Mouse (Mus musculus): ENCODE results near the gene Proser1.

The Proser1 gene

DNA sequence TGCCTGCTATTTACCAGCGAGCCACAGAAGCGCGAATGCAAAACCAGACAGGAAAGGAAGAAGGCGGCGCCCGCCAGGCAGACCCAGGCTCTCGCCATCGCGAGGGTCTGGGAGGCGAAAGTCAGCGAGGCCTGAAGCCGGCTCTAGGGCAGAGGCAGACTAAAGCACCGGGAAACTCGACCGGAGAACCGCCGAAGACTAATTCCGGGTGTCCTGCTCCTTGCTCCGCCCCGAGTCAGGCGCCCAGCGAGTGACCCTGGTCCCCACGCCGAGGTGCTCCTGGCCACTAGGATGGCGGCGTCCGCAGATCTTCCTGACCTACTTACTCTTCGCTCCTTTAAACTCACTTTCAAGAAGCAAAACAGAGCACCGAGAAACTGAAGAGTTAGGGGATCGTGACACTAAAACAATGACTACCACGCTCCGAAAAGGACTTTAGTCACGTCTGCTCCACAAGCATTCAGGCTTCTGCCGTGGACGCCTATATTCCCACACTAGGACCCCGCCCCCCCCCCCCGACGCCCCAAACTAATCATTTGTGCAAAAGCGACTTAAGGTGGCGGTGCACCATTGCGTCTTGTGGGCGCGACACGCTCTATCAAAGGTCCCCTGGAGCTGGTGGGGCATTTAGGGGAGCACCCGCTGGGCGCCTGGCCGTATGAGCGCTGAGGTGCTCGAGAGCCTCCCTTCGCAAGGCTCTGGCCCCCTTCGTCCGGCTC lies at the start of gene Proser1, which contains the start of gene Nhlrc3:
Proser1 (plus strand) TSS at position 621 of the 719 bp plus-strand sequence.
Nhlrc3 (minus strand) TSS at position 287 of the 719 bp plus-strand sequence.
- peak; percentile 88 for DNase-seq (ENCODE audit: low read depth, low spot score)

DNA sequence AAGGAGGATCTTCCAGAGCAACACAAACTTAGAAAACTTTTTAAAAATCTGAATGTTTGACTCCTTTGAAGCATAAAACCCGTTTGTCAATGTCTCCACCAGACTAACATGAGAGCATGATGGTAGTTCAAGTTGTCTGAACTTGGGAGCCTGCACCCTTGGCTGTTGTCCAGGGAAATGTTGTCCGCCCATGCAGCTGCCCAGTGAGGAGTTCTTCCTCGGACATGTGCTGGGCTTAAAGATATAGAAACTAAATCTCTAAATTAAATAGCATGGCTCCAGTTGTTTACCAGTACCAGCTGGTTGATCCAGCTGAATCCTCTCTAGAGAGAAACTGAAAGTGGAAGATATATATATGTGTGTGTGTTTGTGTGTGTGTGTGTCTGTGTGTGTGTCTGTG lies 49.5 kb upstream of the Proser1 start:
- DNase-seq (ENCODE audit: low read depth, low spot score): no peak

DNA sequence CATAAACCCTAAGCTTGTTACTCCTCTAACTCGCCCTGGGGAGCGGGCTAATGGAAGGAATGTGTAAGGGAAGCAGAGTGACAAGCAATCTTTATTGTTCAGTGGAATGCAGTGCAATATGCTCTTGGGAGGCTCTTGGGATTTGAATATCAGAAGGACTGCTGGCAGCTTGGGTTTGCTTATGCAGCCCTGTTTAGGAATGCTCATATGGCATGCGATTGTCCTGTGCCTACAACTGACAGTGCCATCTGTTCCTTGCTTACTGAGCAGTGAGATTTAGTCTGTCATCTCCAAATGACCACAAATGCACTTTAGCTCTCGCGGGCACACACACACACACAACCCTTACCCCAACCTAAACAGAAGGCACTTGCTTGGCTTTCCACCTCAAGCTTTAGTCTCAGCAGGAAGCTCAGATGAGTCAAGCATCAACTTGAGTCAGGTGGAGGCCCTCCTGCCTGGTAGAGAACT lies 47.4 kb upstream of the Proser1 start:
- peak; percentile 17 for DNase-seq (ENCODE audit: low read depth, low spot score)

DNA sequence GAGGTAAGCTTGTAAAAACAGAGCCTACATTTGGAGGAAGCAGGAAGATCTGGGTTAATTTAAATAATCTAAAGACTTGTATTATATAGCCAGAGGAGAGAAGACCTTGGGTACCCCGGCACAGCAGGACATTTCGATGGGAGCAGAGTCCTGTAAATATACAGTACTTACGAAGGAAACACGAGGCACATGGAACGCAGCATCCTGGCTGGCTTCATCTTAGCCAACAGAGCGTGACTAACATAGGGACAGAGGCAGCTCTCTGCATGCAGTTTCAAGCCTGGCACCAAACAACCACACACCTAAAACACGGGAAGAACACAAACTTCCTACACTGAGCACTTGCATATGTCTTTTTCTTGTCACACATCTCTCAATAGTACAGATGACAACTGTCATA lies 45.8 kb upstream of the Proser1 start:
- DNase-seq (ENCODE audit: low read depth, low spot score): no peak

DNA sequence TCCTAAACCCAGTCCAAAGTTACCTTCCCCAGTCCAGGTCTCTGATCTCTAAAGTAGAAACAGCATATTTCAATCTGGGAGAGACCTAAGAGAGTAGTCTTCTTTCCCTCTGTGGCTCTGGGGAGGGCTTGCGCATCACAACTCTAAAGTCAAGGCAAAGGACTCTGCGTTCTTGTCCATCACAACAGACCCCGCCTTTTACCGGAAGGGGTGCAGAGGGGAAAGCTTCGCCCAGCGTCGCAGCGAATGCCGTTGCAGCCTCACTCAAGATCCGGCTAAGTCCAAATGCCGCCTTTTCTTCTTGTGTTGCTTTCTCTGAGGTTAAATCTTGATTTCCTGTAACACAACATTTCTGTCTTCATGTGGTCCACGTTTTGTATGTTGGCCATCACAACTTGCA lies 41.8 kb upstream of the Proser1 start:
- no peak for DNase-seq (ENCODE audit: low read depth, low spot score)

DNA sequence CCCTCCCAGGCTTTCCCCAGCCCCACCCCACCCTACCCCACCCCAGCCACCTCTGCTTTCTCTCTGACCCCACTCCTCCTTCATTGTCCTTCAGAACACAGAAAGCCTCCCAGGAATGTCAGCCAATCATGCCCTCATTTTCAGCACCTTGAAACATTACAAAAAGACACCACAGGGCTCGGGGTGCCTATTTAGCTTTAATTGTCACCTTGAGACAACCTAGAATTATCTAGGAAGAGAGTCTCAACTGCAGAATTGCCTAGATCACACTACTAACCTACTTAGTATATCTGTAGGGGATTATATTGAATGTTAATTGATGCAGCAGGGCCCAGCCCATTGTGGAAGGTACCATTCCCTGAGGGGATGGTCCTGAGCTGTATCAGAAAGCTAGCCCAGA lies 40.8 kb upstream of the Proser1 start:
- DNase-seq (ENCODE audit: low read depth, low spot score): no peak

DNA sequence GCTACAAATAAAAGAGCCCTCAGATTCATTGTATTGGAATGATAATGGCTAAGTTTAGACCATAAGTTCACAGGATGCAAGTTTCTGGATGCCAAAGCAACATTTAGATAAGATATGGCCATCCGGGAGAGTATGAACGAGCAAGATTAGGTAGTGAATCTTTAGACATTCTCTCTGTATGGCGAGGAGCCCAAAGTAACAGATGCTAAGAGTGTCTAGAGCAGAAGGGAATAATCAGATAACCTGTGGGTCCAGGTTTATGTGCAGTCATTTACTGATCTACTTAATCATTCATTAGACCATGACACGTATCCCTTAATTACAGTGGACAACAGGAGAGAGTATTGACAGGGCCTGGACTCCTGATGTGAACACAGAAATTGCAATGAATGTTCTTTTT lies 39.9 kb upstream of the Proser1 start:
- DNase-seq (ENCODE audit: low read depth, low spot score): no peak

DNA sequence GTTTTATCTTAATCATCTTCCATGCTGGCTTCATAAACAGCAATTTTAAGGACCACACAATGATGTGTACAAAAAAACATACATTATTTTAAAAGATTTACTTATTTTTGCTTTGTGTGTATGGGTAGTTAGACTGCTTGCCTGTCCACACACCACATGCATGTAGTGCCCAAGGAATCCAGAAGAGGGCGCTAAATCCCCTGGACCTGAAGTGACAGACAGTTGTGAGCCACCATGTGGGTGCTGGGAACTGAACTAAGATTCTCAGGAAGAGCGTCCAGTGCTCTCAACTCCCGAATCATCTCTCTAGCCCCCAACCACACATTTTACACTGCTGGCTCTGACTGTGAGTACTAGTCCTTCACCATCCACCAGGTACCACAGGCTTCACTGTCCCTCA lies 28.9 kb upstream of the Proser1 start:
- DNase-seq (ENCODE audit: low read depth, low spot score): no peak

DNA sequence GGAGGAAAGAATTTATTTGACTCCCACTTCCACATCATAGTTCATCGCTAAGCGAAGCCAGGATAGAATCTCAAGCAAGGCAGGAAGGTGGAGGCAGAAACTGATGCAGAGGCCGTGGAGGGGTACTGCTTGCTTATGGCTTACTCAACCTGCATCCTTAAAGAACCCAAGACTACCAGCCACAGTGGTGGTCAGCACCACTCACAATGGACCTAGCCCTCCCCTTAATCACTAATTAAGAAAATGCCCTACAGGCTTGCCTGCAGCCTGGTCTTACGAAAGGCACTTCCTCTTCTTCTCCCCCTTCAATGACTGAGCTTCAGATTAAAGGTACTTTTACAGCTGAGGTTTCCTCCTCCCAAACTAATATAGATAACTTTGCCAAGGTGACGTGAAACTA lies 26.9 kb upstream of the Proser1 start:
- no peak for DNase-seq (ENCODE audit: low read depth, low spot score)

DNA sequence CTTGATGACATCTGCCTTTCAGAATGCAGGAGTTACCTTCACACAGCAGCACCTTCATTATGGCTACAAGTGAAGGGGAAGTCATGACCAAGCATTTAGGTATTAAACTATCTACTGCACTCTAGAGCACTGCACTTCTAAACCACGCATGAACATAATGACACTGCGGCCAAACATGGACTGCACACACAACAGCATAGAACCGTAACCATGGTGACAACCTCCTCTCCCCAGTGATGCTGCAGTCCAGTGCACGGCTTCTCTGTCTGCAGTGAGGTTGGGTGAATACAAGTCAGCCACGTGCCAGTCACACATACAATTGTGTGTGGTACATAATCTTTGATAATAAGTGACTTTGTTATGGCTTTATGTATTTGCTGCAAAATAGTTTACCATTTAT lies 17.9 kb upstream of the Proser1 start:
- no peak for DNase-seq (ENCODE audit: low read depth, low spot score)

DNA sequence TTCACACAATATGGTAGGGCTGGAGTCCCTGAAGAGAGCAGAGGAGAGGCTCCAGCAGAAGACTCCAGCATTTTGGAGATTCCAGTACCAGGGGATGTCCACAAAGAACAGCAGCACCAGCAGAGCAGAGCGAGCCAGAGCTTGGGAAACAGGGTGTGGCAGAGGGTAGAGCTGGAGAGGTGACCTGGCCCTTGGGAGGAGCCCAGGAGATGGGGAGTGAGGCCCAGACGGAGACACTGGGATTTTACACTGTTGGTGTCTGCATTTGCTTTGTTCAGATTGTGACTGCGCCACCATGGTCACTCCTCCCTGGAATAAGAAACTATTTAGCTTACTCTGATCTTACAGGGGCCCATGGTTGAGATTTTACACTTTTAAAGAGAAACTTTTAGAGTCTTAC lies 16.7 kb upstream of the Proser1 start:
- no peak for DNase-seq (ENCODE audit: low read depth, low spot score)

DNA sequence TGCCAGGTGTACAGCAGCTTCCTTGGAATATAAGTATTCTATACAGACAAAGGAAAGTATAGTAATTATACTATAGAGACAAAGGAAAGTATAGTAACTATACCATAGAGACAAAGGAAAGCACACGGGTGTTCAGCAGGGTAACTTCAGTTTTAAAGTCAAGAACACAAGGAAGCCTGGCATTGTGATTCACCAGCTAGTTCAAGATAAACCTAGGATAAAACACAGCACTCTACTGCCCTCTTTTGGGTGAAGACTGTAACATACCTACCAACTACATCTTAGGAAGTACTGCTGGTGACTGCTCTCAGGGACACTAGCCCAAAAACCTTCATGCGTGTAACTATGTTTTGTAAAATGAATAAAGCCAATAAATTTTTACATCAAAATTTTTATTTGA lies 15.3 kb upstream of the Proser1 start:
- DNase-seq (ENCODE audit: low read depth, low spot score): peak; percentile 82

DNA sequence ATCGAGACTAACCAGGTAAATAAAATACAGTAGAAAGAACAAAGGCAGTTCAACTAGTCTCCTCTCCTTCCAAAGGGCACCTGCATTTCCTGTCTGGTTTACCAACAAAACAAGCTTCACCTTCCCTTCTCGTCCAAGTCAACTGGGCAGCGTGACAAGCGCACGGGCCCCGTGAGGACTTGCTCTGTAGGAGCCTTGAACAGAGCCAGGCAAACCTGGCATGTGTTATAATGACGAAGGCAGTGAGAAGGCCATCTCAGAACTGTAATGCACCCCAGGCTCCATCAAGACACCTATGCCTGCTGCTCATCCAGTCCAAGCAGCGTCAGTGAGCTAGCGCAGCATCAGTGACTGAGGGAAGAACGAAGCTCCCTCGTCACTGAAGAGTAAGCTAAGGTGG lies 12.8 kb upstream of the Proser1 start:
- DNase-seq (ENCODE audit: low read depth, low spot score): no peak

DNA sequence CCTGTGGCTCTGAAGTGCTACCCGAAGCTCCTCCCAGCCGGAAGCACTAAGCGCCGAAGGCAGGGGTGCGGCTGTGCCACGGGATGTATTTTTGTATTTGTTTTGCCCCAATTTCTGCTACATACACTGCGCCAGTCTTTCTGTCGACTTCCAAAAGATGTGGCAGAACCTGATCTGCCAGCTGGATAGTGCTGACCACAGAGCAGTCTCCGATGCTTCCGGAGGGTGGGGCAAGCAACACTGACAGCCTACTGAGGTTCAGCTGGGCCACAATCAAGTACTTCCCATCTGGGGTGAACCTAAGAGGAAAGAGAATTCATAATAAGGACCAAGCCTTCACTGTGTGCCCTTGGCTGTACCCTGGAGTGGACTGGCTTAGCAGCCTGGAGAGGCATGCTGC lies 11.1 kb upstream of the Proser1 start:
- no peak for DNase-seq (ENCODE audit: low read depth, low spot score)

DNA sequence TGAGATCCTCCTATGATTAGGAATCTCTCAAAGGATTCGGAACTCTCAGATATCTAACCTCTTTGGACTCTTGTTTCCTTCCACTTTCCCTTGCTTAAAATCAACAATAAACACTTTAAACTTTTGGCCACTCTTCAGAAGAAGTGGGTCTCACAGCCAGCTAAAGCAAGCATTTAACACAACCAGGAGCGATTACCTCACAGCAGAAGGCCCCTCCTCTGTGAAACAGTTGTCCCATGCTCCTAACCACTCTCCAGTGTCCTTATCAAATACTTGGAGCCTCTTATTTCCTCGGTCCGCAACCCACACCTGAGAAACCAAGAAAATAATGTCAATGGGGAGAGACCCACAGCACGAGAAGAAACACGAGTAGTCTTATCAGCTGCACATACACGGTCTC lies 10.1 kb upstream of the Proser1 start:
- DNase-seq (ENCODE audit: low read depth, low spot score): no peak

DNA sequence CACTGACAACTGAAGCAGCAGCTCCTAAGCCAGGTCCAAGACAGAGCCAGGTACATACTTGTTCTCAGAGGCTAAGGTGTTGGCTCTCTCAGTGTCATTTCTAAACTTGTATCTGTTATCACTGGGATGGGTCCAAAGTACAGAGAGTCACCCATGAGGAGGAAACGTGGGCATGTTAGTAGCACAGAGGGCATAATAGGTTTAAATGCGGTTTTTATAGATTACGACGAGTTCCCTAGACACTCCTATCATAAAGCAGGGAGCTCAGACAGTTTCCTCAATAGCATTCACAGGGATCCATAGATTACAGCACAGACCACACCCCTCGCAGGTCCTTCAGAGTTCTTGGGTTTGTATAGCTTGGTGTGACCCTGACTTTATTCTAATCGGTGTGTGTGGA lies 9.5 kb upstream of the Proser1 start:
- no peak for DNase-seq (ENCODE audit: low read depth, low spot score)

DNA sequence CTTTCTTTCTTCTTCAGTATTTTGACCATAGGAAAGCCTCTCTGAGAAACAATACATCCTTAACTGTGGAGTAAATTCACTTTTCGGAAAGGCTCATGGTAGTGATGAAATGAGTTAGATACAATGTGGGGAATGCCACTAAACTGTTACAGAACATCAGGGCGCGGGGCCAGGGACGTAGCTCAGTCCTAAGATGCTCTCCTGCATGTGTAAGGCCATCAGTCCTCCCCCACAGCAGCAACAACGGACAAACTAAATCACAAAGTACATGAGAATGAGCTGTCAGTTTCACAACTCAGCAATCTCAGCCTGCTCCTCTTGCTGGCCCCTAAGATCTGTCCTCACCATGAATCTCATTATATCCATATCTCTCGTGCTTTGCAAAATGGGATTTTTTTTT lies 8.9 kb upstream of the Proser1 start:
- no peak for DNase-seq (ENCODE audit: low read depth, low spot score)

DNA sequence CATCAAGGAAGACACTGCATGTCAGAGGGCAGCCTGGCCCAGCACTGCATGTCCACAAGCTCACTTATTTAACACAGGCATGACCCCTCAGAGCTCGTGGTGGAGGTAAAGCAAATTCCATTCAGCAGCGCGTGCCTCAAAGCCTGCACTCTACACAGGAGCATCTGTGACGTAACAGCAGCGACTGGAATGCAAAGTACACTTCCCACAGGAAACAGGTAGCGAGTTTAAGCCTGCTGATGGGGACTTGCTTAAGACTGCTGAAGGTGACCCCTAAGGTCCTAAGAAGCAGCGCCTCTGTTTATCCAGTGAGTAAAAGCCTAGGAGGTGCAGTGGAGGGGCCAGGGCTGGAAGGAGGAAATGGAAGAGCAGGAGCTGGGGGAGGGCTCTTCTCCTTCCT lies 8.5 kb upstream of the Proser1 start:
- DNase-seq (ENCODE audit: low read depth, low spot score): no peak

DNA sequence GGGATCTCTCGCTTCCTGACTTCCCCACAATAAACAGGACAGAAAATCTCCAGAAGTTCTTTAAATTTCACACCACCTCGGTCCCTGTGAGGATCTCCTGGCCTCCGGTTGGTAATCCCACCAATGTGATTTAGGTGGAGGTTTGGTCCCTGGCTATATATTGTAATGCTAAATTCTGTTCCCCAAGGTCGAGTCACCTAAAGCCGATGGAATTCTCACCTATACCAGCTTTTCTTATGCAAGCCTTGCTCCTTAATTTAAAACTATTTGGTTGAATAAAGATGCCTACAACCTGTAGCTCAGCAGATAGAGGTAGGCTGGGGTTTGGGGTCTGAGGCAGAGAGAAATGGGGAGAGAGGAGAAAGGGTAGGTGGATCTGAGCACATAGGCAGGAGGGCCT lies 5.7 kb upstream of the Proser1 start:
- DNase-seq (ENCODE audit: low read depth, low spot score): no peak

DNA sequence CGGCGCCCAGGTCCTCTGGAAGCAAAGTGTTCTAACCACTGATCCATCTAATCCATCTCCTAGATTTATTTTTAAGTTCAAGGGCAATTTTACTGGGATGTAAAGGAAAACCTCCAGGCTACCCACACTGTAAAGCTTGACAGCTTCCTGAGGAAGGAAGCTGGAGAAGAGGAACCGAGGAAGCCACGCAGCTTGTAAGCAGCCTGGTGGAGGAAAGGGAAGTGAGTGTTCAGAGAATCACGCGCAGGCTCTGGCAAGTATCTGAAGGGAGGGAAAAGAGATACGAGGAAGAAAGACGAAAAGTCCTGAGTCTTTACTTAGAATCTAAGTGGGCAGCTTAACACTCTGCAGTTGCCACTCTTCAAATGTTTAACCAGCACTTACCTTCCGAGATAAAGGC lies 3.4 kb upstream of the Proser1 start:
- DNase-seq (ENCODE audit: low read depth, low spot score): no peak

DNA sequence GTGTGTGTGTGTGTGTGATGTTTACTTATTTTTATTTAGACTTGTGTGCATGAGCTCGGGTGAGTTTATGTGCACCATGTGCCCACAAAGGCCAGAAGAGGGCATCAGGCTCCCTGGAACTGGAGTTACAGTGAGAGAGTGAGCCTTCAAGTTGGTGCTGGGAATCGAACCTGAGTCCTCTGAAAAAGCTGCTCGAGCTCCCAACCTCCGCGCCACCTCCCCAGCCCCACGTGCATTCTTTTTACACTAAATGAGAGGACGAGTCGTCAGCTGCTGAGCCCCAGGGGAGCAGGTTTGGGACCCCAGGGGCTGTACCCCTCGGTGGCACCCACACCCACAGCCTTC lies 793 bp upstream of the Proser1 start:
- DNase-seq (ENCODE audit: low read depth, low spot score): peak; percentile 27

DNA sequence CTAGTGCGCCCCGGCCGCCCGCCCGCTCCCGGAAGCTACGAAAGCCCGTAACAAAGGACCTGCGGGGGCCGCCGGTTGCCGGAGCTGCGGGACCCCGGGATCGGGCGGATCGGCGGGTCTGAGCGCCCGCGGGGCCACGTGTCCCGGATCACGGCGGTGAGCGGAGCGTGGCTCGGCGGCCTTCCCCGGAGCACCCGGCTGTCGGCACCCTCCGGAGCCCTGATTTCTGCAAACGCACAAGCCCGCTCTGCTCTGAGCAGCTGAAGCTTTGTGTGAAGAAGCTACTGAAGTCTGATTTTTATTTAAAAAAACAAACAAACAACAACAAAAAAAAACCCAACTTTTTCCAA lies 274 bp downstream of the Proser1 start:
- no peak for DNase-seq (ENCODE audit: low read depth, low spot score)

DNA sequence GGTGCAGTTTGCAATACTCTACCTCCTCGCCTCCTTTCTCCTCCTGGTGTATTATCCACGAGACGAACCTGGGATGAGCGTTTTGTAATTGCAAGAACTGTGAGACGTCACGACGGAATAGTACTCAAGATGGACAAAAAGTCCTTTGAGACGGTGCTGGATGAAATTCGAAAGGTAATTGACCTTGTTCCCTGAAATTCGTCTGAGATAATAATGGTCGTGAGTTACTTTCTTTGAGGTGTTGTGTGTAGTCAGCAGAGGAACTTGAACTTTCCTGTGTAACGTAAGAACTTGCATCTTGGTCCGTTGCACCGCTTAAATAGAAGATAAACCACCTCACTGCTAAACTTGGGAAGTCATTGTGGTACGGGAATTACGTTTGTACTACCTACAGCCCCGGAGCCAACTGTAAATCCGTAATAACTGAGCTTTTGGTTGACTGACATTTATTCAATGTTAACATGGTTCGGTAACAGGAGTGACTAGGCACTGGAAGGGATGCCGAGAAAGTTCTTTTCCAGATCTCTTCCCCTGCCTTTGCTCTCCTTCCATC lies 756 bp downstream of the Proser1 start:
- DNase-seq (ENCODE audit: low read depth, low spot score): no peak

DNA sequence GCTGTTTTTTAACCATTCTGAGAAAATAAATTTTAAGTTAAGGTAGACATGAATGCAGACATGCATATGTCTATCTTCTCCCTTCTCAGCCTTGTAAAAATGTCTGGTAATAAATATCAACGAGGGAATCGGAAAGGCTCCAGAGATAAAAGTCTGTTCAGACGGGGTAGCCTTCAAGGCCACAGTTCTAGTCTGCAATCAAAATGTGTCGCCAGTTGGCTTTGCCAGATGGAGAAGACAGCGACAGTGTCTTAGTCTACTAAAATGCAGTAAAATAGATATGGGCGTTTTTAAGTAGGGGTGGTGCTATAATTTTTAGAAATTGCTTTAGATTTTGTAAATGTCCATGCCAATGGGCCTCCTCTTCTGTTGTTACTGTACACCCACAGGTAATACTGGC lies 1.9 kb downstream of the Proser1 start:
- DNase-seq (ENCODE audit: low read depth, low spot score): no peak

Data from embryo, embryonic 11.5 days (tissue).